Mouse (Mus musculus) ES-E14 (cell line): Measurements from ENCODE around the gene 2810021J22Rik. TPM values are rescaled to one million over a fixed set of nuclear protein-coding genes. Genes with fewer than 3 reads are reported as not detected.

Experiments
- DNase-seq: peaks from one replicate; pipeline ENCODE4 v3.0.0-alpha.2; 2013; ENCODE audit warnings: low read depth, low spot score
- H3K27ac ChIP-seq: 2 replicates; pipeline ENCODE4 v1.5.1; 2012; ENCODE audit warnings: low read depth, mild to moderate bottlenecking, low read length, moderate library complexity, mixed read lengths; ENCODE audit not compliant: poor library complexity, insufficient read depth, severe bottlenecking
- H3K36me3 ChIP-seq: 2 replicates; pipeline ENCODE4 v1.6.1; 2012; ENCODE audit warnings: mild to moderate bottlenecking, low read length, moderate library complexity, mixed read lengths; ENCODE audit not compliant: control insufficient read depth, poor library complexity, insufficient read depth, severe bottlenecking
- H3K4me1 ChIP-seq, 2 experiments: fragments of 150-350 bp in 1 of 2; sonication (generic) in 1 of 2; 2 replicates each; pipeline ENCODE4 v1.6.1; 2012; ENCODE audit warnings: low read length in 2 of 2, mild to moderate bottlenecking in 1 of 2, mixed read lengths in 1 of 2; ENCODE audit not compliant: control insufficient read depth in 2 of 2, insufficient read depth in 2 of 2, poor library complexity in 1 of 2
- H3K4me3 ChIP-seq, 2 experiments: fragments of 150-350 bp in 1 of 2; sonication (generic) in 1 of 2; 2 replicates each; pipeline ENCODE4 v1.5.1; 2012; ENCODE audit warnings: low read length in 2 of 2, low read depth in 1 of 2, mild to moderate bottlenecking in 1 of 2, mixed read lengths in 1 of 2; ENCODE audit not compliant: insufficient read depth in 1 of 2, poor library complexity in 1 of 2, severe bottlenecking in 1 of 2
- H3K9ac ChIP-seq: 2 replicates; pipeline ENCODE4 v1.6.1; 2012; ENCODE audit warnings: low read depth, mild to moderate bottlenecking, low read length, mixed read lengths; ENCODE audit not compliant: poor library complexity, insufficient read depth, severe bottlenecking
- H3K9me3 ChIP-seq: fragments of 150-350 bp; sonication (generic); 2 replicates; pipeline ENCODE4 v1.6.1; 2012; ENCODE audit warnings: low read depth, mild to moderate bottlenecking, low read length; ENCODE audit not compliant: control insufficient read depth, insufficient read depth
- CHD2 ChIP-seq: IDR thresholded peaks from 2 replicates; pipeline ENCODE4 v1.6.1; 2014; ENCODE audit warnings: mild to moderate bottlenecking, low read depth, low read length, inconsistent platforms
- HCFC1 ChIP-seq: IDR thresholded peaks from 2 replicates; pipeline ENCODE4 v1.6.1; 2012; ENCODE audit warnings: low read length, inconsistent platforms, borderline replicate concordance; ENCODE audit not compliant: insufficient read depth
- MAFK ChIP-seq: IDR thresholded peaks from 2 replicates; pipeline ENCODE4 v1.6.1; 2014; ENCODE audit warnings: mild to moderate bottlenecking, low read depth, low read length, inconsistent platforms; ENCODE audit not compliant: insufficient read depth
- ZC3H11A ChIP-seq: IDR thresholded peaks from 2 replicates; pipeline ENCODE4 v1.6.1; 2012; ENCODE audit warnings: low read depth, mild to moderate bottlenecking, inconsistent platforms, low read length, borderline replicate concordance
- ZNF384 ChIP-seq: IDR thresholded peaks from 2 replicates; pipeline ENCODE4 v1.6.1; 2012; ENCODE audit warnings: low read depth, low read length, inconsistent platforms
- in situ Hi-C, 2 experiments: fragments of 600-800 bp; cut with MboI; formaldehyde crosslinking; loops; one replicate each; pipeline ENCODE4 v1.15.1; 2025; ENCODE audit warnings: low sequenced_read_pairs in 2 of 2, inconsistent platforms in 1 of 2; ENCODE audit not compliant: unreplicated experiment in 2 of 2
- total RNA-seq: library from RNA; depleted of rRNA; stranded (reverse); fragments of 300-350 nt; gene quantifications from 2 replicates; pipeline ENCODE4 v1.2.3, GENCODE M21; 2012

The 2810021J22Rik gene
- total RNA-seq, 1 experiment = 5.7 TPM

DNA sequence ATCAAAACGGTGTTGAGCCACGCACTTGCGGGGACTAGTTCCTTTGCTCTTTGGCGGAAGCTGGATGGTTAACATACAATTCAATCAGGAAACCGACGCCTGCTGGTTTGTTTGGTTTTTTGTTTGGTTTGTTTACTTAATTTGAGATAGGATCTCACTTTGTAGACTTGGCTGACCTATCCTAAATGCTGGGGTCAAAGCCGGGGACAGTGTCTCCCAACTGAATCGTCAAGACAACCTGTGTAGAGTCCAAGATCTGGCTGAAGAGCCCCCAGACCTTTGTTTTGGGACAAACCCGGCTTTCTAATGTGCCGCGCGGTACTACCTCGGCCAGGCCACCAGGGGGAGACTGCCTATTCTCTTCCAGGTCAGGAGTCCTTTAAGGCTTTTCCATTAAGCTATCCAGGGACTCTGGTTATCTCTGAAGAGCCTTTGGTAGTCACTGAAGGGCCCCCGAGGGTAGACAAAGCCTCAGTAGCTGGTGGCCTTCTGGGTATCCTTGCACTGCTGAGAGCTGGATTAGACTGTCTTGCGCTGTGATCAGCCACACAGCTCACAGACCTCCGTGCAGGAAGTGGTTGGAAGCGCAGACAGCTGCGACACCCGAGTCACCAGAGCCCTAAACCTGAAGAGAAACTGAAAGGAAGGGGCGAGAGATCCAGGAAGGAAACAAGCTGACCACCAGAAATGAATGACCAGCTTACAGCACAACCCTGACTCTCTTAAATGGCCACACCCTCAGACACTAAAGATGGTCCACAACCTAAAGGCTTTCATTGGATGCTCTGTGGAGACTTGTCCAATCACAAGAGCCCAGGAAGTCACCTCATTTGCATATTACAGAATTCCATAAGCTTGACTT lies 61.0 kb downstream of the 2810021J22Rik start:
- H3K9ac ChIP-seq = no peak overlapping the region
- DNase-seq = no peak
- H3K9me3 ChIP-seq = no peaks in the 10 kb centered on the region
- H3K4me1 ChIP-seq = peaks cover 0 to 8% of the 10 kb centered on the region in 2 experiments; a peak in 1 of 4 replicates
- H3K27ac ChIP-seq = no peak overlapping the region
- TF ChIP-seq CHD2 = peak; percentile 49; the same call in 1 of the 2 replicates
- TF ChIP-seq MAFK = no peak
- peaks cover 16% of the 10 kb centered on the region for H3K36me3 ChIP-seq
- H3K4me3 ChIP-seq = peak overlapping the region in 1 of 2 experiments; percentile 42; a peak in 2 of 4 replicates
- in situ Hi-C loops = no loop called here

DNA sequence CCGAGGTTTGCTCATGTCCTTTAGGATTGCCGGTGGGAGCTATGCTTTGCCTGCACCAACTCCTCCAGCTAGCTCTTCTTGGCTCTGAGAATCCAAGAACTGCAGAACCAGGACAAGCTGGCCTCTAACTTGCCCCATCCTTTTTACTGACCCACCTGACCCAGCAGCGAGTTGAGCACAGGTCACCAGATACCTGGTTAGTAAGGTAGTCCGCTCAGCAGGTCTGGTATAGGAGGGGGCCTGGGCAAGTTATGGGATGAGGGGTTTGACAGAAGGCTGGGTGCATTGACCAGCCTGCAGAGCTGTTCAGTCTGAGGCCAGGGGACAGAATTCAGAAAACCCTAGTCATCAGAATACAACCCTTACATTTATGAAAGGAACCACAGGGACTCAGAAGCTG lies 62.0 kb downstream of the 2810021J22Rik start:
- peaks cover 0 to 8% of the 10 kb centered on the region in 2 experiments; a peak in 1 of 4 replicates for H3K4me1 ChIP-seq
- H3K36me3 ChIP-seq = peaks cover 26% of the 10 kb centered on the region
- no peak for DNase-seq
- H3K9ac ChIP-seq = no peak overlapping the region
- TF ChIP-seq HCFC1 (no peak), ZNF384 (no peak), CHD2 (no peak), ZC3H11A (no peak), MAFK (no peak)
- no peaks in the 10 kb centered on the region for H3K9me3 ChIP-seq
- in situ Hi-C loops = no loop called here
- no peak overlapping the region for H3K27ac ChIP-seq
- H3K4me3 ChIP-seq = no peak overlapping the region

DNA sequence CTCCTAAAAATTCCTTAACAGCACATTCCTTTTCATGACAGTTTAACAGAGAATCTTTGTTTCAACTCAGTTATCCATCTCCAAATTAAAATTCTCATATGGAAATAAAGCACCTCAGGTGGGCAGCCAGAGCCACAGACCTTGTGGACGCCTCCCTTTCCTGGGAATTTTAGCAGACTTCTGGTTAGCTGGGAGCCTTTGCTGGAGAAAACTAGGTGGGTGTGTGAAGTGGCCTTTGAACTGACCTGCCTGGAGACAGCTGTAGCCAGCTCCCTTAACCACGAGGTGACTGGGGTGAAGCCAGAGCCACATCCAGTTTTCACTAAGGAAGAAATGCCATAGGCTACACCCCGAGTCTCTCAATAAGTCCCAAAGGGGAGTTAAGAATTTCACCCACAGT lies 62.6 kb downstream of the 2810021J22Rik start:
- in situ Hi-C loops = no loop called here
- H3K36me3 ChIP-seq = peaks cover 29% of the 10 kb centered on the region
- no peak overlapping the region for H3K4me3 ChIP-seq
- no peak overlapping the region for H3K27ac ChIP-seq
- no peaks in the 10 kb centered on the region for H3K9me3 ChIP-seq
- no peak for DNase-seq
- peaks cover 0 to 8% of the 10 kb centered on the region in 2 experiments; a peak in 1 of 4 replicates for H3K4me1 ChIP-seq
- H3K9ac ChIP-seq = no peak overlapping the region
- TF ChIP-seq MAFK = no peak
- TF ChIP-seq ZNF384 = no peak
- TF ChIP-seq HCFC1 = no peak
- TF ChIP-seq CHD2 = no peak
- TF ChIP-seq ZC3H11A = no peak

DNA sequence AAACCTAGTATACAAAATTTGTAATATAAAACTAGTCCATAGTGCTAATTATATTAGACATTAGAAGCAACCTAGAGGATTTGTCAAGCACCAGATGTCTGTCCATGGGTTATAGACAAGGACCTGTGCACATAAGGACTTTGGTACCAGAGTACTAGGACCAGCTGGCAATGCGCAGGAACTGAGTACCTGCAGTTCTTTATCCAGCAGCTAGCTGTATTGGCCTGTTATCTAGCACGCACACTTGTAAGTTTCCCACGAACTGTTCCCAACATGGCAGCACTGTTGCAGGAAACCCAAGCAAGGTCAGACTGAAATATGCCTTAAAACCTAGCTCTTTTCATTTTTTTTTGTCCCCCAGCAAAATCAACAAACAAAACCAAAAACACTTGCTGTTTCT lies 63.2 kb downstream of the 2810021J22Rik start:
- no peak for TF ChIP-seq CHD2
- no peak for TF ChIP-seq ZNF384
- no peak for TF ChIP-seq ZC3H11A
- no peak for TF ChIP-seq HCFC1
- TF ChIP-seq MAFK = no peak
- no peak for DNase-seq
- Histone ChIP-seq H3K4me1 (peaks cover 0 to 8% of the 10 kb centered on the region in 2 experiments; a peak in 1 of 4 replicates), H3K27ac (no peak overlapping the region), H3K36me3 (peaks cover 31% of the 10 kb centered on the region), H3K4me3 (no peak overlapping the region), H3K9me3 (no peaks in the 10 kb centered on the region), H3K9ac (no peak overlapping the region)
- in situ Hi-C loops = no loop called here
